Mouse (Mus musculus): Measurements from ENCODE around the gene Amigo3.

Gene Amigo3

DNA sequence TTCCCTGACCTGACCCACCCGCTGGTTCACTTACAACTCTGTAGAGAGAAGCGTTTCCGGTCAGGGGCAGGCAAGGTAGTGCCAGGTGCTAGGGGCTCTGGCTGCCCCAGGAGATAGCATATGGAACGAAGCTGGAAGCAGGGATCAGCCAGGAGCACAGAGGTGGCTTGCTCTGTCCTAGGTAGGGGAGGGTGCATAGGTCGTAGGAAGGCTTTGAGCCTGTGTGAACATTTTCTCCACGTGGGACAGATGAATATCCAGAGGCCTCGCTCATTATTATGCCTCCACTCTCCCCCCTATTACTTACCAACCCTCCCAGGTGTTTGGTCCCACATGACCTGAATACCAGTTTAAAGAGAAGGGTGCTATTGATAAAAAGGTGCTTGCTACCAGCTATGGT is 548 bp upstream of the Amigo3 start:
- DNase-seq (ENCODE audit: low spot score) = no peak

DNA sequence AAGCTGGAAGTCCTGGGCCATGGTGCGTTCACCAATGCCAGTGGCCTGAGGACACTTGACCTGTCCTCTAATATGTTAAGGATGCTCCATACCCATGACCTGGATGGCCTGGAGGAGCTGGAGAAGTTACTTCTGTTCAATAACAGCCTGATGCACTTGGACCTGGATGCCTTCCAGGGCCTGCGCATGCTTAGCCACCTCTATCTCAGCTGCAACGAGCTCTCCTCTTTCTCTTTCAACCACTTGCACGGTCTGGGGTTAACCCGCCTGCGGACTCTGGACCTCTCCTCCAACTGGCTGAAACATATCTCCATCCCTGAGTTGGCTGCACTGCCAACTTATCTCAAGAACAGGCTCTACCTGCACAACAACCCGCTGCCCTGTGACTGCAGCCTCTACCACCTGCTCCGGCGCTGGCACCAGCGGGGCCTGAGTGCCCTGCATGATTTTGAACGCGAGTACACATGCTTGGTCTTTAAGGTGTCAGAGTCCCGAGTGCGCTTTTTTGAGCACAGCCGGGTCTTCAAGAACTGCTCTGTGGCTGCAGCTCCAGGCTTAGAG is 786 bp downstream of the Amigo3 start:
- no peak for DNase-seq (ENCODE audit: low spot score)

DNA sequence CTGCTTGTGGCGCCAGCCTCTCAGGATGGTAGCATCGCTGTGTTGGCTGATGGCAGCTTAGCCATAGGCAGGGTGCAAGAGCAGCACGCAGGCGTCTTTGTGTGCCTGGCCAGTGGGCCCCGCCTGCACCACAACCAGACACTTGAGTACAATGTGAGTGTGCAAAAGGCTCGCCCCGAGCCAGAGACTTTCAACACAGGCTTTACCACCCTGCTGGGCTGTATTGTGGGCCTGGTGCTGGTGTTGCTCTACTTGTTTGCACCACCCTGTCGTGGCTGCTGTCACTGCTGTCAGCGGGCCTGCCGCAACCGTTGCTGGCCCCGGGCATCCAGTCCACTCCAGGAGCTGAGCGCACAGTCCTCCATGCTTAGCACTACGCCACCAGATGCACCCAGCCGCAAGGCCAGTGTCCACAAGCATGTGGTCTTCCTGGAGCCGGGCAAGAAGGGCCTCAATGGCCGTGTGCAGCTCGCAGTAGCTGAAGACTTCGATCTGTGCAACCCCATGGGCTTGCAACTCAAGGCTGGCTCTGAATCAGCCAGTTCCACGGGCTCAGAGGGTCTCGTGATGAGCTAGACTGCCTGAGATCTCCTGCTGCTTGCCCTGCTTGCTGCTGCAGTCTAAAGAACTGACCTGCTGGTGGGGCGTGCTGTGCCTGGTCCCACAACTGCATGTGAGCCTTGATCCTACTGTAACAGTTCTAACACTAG is 1.5 kb downstream of the Amigo3 start:
- no peak for DNase-seq (ENCODE audit: low spot score)

DNA sequence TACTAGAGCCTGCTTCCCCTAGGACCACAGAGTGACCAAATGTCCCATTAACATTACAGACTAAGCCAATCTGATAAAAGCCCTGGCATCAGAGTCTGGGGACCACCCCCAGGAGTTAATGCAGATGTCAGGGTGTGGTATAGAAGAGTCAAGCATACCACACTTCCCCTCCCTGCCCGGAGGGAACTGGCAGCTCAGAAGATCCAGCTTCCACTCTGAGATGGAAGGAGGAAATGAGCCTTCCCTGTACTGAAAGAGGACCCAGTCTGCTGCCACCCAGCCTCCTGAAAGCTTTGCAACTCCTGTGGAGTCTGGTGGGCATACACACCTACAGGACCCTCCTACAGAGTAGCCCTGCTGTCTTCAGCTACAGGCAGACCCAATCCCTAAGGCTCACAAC is 2.1 kb downstream of the Amigo3 start:
- no peak for DNase-seq (ENCODE audit: low spot score)

DNA sequence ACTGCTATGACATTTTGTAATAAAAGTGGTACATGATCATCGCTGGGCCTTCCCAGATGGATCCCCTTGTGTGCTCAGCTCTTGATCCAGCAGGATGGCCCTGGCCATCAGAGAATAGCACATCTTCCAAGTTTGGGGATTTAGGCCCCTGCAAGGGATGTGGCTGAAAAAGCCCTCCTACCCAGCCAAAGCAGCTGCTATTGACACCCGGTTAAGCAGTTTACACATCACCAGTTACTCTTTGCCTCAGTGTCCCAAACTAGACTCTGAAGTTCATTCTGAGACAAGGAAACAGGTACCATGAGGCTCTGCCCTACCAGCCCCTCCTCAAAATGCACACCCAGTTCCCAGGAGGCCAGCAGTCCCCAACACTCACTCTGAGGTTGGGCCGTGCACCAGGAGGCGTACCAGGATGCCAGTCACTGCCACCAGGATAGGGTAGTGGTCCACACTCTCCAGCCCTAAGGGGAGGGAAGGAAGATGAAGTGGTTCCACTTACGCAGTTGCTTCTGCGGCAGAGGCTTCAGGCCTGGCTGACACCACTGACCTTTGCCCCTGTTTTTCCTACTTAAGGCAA is 2.8 kb downstream of the Amigo3 start:
- DNase-seq (ENCODE audit: low spot score) = no peak

DNA sequence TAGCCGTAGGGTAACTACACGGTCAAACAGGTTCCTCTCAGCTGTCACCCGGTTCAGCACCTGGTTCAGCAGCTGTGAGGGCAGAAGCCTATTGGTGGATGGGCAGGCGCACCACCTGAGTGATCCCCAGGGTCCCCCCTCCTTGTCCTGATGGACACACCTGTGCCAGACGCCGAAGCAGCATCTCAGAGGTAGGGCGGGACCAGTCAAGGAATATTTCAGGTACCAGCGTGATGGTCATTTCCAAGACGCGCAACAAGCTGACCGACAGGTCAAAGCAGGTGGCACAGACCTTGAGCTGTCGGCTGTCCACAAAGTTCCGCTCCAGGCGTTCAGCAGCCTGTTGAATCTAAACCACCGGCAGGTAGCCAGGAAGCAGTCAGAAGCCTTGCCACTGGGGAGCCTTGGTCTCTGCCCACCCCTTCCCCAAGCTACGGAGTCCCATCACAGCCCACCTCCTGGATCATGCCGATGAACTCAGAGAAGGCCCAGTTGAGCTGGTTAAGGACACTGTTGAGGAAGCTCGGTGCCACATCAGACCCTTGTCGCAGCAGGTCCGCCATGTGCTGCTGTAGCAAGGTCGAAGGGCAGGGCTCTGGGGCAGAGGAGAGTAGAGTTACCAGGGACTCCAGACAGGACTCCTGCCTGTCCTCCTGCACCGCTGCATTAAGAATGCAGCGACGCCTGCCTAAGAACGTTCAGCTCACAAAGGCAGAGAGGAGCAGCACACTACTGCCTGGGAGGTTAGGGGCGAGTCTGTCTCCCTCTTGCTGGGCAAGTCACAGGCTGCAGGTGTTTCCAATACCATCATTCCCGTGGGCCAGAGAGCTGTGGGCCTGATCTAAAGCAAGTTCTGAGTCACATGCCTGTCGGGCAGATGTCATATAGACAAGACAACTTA is 3.7 kb downstream of the Amigo3 start:
- DNase-seq (ENCODE audit: low spot score) = no peak

DNA sequence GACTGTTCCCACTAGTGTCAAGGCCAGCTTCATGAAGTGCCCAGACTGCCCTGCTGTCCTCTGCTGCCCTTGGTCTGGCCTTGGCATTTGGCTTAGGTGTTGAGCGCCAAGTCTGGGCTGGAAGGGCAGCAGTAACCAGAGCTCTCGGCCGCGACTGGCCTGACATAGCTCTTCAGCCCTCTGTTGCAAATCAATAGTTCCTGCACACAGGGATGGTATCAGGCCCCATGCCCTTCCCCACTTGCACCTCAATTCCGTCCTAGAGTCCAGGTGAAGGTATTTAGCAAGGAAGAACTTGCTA is 4.3 kb downstream of the Amigo3 start:
- no peak for DNase-seq (ENCODE audit: low spot score)

DNA sequence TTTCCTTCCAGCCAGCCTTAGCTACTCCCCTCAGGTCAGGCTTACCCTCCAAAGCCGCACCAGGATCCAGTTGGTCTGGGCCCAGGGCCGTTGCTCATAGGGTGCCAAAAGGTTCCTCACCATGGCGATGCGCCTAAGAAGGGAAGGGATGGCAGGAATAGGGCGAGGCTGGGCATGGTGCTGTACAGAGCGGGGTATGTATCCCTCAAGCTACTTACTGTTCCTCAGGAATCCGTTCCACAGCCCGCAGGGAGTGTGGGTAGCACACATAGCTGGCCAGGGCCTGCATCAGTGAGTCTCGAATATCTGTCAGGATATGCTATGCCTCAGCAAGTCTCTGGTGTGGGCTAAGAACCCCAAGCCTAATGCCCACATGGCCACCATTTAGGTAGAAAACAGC is 5.3 kb downstream of the Amigo3 start:
- no peak for DNase-seq (ENCODE audit: low spot score)

DNA sequence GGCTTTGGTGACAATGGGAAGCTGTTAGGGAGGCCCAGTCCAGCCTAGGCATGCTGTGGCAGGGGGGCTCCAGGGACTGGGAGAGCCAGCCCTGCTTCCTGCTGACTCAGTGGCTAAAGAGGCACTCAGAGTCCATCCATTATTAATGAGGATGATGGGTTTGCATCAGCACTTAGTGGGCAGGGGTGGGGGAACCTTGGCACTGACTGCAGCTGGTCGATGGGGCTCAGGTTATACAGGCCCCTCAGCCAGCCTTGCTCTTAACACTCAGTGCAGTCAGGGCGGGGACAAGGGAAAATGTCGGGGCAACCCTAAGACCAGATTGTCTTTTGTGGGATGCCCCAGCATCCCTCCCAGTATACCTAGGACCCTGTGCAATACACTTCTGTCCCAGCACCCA is 9.2 kb downstream of the Amigo3 start:
- DNase-seq (ENCODE audit: low spot score) = no peak

DNA sequence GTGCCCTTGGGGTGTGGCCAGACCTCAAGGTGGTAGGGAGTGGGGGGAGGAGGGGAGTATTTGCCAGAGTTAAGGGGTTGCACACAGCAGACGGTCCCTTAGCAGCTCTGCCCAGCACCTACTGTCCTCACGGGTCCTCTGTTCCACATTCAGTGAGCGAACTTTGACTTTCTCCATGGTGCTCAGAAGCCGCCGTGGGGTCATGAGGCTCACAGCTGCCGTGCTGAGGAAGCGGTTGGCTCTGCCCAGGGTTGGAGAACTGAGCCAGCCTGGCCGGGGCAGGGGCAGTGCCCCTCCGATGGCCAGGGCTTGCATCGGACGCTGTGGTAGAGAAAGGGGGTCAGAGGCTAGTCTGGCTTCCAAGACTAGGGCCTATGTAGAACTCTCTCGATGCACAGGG is 10.4 kb downstream of the Amigo3 start:
- DNase-seq (ENCODE audit: low spot score) = no peak

DNA sequence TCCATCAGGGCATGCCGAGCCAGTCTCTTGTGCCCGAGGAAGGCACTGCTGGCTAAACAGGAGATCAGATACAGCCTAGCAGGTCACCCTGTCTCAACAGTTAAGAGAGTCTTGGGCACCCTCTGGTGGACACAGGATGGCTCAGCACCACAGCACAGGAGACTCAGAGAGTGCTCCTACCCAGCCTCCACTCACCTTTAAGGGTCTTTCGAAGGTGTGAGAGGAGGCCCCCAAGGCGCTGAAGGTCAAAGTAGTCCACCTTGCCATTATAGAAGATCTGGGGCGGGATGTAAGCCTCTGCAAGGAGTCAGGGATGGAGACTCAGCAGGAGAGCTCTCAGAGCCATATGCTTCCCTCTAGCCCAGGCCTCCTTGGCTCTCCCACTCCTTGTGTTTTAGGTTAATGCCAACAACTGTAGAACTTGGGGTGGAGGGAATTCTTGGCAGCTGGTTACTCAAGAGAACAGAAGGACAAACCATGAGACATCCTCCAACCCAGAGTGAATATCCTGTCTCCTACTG is 12.6 kb downstream of the Amigo3 start:
- no peak for DNase-seq (ENCODE audit: low spot score)

DNA sequence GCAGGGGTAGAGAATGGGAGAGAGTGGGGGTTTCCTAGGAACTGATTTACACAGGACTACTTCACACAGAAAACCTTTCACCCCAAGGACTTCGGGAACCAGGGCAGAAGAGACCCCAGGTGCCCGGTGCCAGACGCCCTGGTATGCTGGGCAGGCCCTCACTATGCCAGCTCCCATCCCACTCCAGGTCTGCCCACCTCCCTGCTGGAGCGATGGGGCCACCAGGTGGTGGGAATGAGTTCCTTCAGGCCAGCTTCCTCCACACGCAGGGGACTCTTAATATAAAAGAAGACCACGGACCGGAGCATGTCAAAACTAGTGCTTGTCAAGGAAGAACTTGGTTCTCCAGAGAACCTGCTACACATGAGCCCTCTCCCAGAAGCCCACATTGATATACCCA is 14.2 kb downstream of the Amigo3 start:
- DNase-seq (ENCODE audit: low spot score) = no peak

DNA sequence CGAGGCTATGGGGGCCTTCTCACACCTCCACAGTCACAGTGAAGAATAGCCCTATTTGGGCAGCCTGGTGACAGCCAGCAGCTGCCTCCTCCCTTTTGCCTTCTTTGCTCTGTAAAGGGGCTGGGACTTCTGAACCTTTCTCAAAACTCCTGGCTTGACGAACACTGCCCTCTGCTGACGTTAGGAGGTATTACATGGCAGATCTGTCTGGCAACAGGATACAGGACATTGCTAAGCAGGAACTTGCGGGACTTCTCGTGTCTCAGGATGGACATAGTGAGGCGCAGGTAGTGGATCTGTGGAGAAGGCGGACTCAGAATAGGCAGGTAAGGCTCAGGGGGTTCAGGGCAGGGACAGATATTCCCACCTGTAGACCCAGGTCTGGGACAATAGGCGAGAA is 14.9 kb downstream of the Amigo3 start:
- peak; percentile 80 for DNase-seq (ENCODE audit: low spot score)

DNA sequence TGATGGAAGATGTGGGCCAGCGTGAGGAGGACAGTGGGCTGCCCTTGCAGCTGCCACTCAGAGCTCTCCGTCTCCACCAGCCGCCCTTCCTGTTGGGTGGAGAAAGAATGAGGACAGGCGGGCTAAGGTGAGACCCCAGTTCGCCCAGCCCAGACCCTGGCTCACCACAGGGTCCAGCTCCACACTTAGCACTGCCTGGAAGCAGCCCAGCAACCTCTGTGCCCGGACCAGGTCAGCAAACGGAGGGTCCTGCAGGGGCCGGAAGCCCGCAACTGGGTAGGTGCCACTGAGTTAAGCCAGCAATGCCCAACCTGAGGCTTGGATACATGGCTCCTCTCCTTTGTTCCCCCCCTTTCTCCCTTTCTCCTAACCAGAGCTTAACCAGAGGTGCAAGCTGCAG is 16.0 kb downstream of the Amigo3 start:
- DNase-seq (ENCODE audit: low spot score) = no peak

DNA sequence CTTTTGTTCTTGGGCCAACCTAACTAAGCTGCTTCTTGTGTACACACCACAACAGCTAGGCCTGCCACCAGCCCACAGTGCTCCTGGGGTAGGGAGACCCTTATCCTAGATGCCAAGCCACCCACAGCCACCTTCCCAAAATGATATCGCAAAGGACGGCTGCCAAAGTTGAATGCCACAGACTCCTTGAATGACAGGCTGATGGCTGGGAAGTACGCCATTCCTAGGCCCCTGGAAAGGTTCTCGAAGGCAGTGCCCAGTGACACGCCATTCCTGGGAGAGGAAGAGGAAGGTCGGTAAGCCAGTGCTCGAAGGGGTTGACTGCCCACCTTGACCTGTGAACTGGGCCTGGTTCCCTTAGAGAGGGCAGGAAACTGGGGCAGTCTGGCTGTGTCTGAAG is 16.6 kb downstream of the Amigo3 start:
- DNase-seq (ENCODE audit: low spot score) = no peak

DNA sequence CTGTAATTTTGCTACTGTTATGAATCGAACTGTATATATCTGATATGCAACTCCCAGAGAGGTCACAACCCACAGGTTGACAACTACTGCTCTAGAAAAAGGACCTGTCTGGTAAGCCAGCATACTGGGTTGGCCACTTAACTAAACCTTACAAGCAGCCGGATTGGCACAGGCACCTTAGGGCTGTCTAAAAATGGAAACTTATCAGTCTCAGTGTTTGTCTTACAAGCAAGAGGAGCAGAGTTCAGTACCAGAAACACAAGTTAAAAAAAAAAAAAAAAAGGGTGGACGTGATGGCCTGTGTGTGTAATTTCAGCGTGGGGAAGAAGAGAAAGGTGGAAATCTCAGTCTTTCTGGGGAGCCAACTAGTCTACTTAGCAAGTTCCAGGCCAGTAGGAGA is 18.8 kb downstream of the Amigo3 start:
- no peak for DNase-seq (ENCODE audit: low spot score)

DNA sequence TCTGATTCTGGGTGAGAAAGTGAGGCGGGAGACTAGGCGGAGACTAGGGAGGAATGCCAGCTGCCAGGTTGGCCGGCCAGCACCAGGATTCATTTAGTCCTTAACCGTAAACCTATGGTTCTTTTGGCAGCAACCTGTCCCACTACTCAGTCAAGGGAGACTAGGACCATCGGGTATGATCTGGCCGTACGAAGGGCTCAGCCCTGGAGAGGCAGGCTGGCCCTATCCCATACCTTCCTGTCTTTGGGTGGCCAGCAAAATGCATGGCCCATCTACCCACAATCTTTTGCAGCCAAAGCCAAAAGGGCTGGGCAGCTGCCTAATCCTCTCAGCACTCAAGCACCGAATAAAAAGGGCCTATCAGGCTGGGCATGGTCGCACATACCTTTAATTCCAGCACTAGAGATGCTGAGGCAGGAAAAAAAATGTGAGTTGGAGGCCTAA is 19.5 kb downstream of the Amigo3 start:
- no peak for DNase-seq (ENCODE audit: low spot score)

DNA sequence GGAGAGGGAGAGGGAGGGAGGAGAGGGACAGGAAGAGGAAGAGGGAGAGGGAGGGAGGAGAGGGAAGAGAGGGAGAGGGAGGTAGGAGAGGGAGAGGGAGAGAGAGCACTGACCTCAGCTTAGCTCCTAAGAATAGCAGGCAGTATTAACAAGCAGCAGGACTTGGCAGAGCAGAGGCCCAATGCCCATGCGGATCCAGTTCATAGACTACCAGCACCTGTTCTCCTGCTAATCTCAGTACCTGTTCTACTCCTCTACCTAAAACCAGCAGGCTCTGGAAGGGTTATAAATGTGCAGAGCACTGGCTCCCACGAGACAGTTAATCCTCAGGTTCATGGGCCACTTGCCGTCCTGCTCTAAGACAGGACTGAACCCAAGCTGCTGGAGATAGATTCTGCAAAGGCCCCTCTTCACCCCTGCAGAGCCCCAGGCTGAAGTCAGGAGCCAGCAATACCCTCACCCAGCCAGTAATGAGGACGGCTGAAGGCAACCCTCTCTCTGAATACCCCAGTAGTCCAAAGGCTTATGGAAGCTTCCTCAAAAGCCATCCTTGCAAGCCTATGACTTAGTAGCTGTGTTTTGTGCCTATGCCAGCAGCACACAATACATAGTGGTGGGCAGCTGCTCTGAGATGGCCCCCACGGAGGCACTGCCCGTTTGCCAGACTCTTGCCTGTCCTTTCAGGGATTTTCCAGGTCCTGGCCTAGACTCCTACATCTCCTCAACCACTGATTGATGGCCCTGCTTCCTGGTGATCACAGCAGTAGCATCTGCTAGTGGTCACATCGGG is 20.4 kb downstream of the Amigo3 start:
- DNase-seq (ENCODE audit: low spot score) = no peak

DNA sequence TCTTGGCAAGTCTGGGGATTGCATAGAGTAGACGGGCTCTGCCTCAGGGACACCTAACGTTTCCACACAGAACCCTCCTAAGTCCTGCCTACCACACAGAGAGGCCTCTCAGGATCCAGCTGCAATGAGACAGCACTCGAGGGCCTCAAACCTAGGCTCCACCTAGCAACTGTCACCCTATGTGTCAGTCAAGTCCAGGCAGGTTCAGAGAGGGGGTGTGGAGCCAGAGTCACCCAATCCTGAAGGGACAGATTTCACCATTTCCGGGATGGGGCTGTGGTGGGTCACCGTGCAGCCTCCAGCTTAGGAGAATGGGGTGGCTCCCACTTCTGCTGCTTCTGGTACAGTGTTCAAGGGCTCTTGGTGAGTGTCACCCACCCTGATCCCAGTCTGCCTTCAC is 27.2 kb downstream of the Amigo3 start, which contains the start of gene Mst1:
Mst1 (plus strand) TSS at position 269 of the 400 bp plus-strand sequence.
- DNase-seq (ENCODE audit: low spot score) = no peak

DNA sequence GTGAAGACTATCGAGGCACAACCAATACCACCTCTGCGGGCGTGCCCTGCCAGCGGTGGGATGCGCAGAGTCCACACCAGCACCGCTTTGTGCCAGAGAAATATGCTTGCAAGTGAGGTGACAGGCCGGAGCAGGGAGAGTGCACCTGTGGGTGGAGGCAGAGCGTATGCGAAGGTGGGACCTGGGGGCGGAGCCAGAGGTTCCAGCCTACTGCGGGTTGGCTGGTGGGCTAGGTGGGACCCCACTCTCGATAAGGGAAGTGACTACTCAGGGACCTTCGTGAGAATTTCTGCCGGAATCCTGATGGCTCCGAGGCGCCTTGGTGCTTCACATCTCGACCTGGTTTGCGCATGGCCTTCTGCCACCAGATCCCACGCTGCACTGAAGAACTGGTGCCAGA is 29.6 kb downstream of the Amigo3 start:
- no peak for DNase-seq (ENCODE audit: low spot score)

DNA sequence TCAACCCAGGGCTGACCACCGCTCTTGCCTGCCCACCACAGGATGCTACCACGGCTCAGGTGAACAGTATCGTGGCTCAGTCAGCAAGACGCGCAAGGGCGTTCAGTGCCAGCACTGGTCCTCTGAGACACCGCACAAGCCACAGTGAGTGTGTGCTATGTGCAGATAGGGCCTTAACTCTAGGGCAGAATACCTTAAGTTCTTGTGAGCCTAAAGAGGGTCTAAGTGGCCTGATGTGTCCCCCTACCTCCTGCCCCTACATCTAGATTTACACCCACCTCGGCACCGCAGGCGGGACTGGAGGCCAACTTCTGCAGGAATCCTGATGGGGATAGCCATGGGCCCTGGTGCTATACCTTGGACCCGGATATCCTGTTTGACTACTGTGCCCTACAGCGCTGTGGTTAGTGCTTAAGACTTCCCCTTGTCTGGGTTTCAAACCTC is 30.1 kb downstream of the Amigo3 start, which contains the start of gene Rnf123:
Rnf123 (minus strand) TSS at position 359 of the 444 bp plus-strand sequence.
- DNase-seq (ENCODE audit: low spot score) = no peak

DNA sequence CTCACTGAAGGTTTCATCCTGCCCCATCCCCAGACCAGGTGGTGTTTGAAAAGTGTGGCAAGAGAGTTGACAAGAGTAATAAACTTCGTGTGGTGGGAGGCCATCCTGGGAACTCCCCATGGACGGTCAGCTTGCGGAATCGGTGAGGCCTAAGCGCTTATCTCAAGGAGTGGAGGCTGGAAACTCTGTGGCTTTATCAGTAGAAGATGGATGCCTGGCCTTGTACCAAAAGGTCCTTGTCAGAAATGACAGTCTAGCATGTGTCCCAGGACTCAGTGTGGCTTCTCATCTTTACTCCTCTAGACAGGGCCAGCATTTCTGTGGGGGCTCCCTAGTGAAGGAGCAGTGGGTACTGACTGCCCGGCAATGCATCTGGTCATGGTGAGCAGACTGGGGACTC is 30.6 kb downstream of the Amigo3 start:
- DNase-seq (ENCODE audit: low spot score) = no peak

Measured in layer of hippocampus, adult 9-10 months (tissue).